Mouse (Mus musculus) bone marrow macrophage, adult 2 months (primary cell): ENCODE results near the gene Fn1.

Experiments
- CTCF ChIP-seq: IDR thresholded peaks from 2 replicates; pipeline ENCODE4 v1.5.1; 2012; ENCODE audit warnings: low read depth, mild to moderate bottlenecking, low read length, moderate library complexity
- POLR2A ChIP-seq: IDR thresholded peaks from 2 replicates; pipeline ENCODE4 v1.6.1; 2012; ENCODE audit warnings: mild to moderate bottlenecking, low read depth, low read length, borderline replicate concordance

DNA sequence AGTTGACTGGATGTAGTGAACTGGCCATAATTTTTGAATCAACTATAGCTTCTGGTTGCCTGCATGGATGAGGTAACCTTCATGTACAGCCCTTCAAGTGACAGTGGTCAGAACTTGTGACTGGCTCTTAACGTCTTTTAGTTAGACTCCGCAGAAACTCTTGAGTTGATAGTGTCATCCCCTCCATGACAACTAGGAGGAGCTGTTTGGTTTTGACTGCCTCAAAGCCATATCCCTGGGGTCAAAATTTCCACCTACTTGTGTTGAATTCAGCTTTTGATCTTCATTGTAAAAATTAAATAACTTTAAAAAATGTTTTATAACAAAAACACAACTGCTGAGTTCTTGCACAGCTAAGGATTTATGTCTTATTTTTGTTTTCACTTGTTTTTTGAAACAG, 22.4 kb upstream of the Fn1 start:
- TF ChIP-seq POLR2A (no peak), CTCF (no peak)
